Mouse (Mus musculus): ENCODE measurements around the gene Ppp1r14d.

Ppp1r14d gene

GRCm38 (mm10) chr2:119237210-119237870 lies 7.6 kb upstream of the Ppp1r14d start, which contains the start of gene Spint1:
TSS of gene Spint1 (plus strand) at chr2:119237362.
- peak; percentile 59 for DNase-seq (ENCODE audit: low spot score)

- no peak for DNase-seq (ENCODE audit: low spot score)
Observed at GRCm38 (mm10) chr2:119236682-119237209, 7.0 kb upstream of the Ppp1r14d start.

GRCm38 (mm10) chr2:119209176-119209507 lies 20.6 kb downstream of the Ppp1r14d start:
- DNase-seq (ENCODE audit: low spot score), result no peak

GRCm38 (mm10) chr2:119208344-119209175 lies 21.1 kb downstream of the Ppp1r14d start, which contains the start of the genes Zfyve19 and Dnajc17:
TSS of gene Zfyve19 (plus strand) at chr2:119208617.
TSS of gene Dnajc17 (minus strand) at chr2:119208795.
- peak; percentile 94 for DNase-seq (ENCODE audit: low spot score)

- DNase-seq (ENCODE audit: low spot score), result no peak
Observed at GRCm38 (mm10) chr2:119207961-119208343, 21.8 kb downstream of the Ppp1r14d start.

- no peak for DNase-seq (ENCODE audit: low spot score)
Observed at GRCm38 (mm10) chr2:119203871-119204460, 25.7 kb downstream of the Ppp1r14d start.

GRCm38 (mm10) chr2:119202914-119203453 lies 26.7 kb downstream of the Ppp1r14d start:
- DNase-seq (ENCODE audit: low spot score), result peak; percentile 61

- no peak for DNase-seq (ENCODE audit: low spot score)
Observed at GRCm38 (mm10) chr2:119198934-119199333, 30.8 kb downstream of the Ppp1r14d start.

GRCm38 (mm10) chr2:119198049-119198448 lies 31.7 kb downstream of the Ppp1r14d start:
- no peak for DNase-seq (ENCODE audit: low spot score)

- DNase-seq (ENCODE audit: low spot score), result no peak
Observed at GRCm38 (mm10) chr2:119197493-119197892, 32.2 kb downstream of the Ppp1r14d start.

- DNase-seq (ENCODE audit: low spot score), result no peak
Observed at GRCm38 (mm10) chr2:119196316-119197108, 33.2 kb downstream of the Ppp1r14d start.

GRCm38 (mm10) chr2:119194140-119194539 lies 35.6 kb downstream of the Ppp1r14d start:
- DNase-seq (ENCODE audit: low spot score), result no peak

- DNase-seq (ENCODE audit: low spot score), result no peak
Observed at GRCm38 (mm10) chr2:119190969-119191368, 38.7 kb downstream of the Ppp1r14d start.

GRCm38 (mm10) chr2:119189029-119189710 lies 40.5 kb downstream of the Ppp1r14d start:
- DNase-seq (ENCODE audit: low spot score), result peak; percentile 92

- no peak for DNase-seq (ENCODE audit: low spot score)
Observed at GRCm38 (mm10) chr2:119182914-119183313, 46.8 kb downstream of the Ppp1r14d start.

GRCm38 (mm10) chr2:119177384-119177939 lies 52.2 kb downstream of the Ppp1r14d start:
- no peak for DNase-seq (ENCODE audit: low spot score)

GRCm38 (mm10) chr2:119176761-119177160 lies 52.9 kb downstream of the Ppp1r14d start:
- no peak for DNase-seq (ENCODE audit: low spot score)

GRCm38 (mm10) chr2:119175614-119176013 lies 54.1 kb downstream of the Ppp1r14d start:
- DNase-seq (ENCODE audit: low spot score), result no peak

GRCm38 (mm10) chr2:119174866-119175265 lies 54.8 kb downstream of the Ppp1r14d start:
- DNase-seq (ENCODE audit: low spot score), result no peak

- no peak for DNase-seq (ENCODE audit: low spot score)
Observed at GRCm38 (mm10) chr2:119173991-119174651, 55.6 kb downstream of the Ppp1r14d start, which contains the start of gene Gm14137. TSS of gene Gm14137 (plus strand) at chr2:119174509.

All from testis, postnatal 10 days (tissue).